Mouse (Mus musculus): Measurements from ENCODE around the gene Sobp. TPM values are rescaled to one million over a fixed set of nuclear protein-coding genes. Genes with fewer than 3 reads are reported as not detected.

The Sobp gene
- total RNA-seq, 2 experiments from 2014 or later: 81.7 to 82.8 TPM

- DNase-seq (ENCODE audit: low spot score in 2 of 2): no peak
Observed at GRCm38 (mm10) chr10:43159333-43159732, 15.0 kb downstream of the Sobp start.

- no peak for DNase-seq (ENCODE audit: low spot score in 2 of 2)
Observed at GRCm38 (mm10) chr10:43158917-43159316, 15.4 kb downstream of the Sobp start.

GRCm38 (mm10) chr10:43155046-43155560 is 19.2 kb downstream of the Sobp start:
- peak in 1 of 2 experiments; percentile 63 for DNase-seq (ENCODE audit: low spot score in 2 of 2)

- no peak for DNase-seq (ENCODE audit: low spot score in 2 of 2)
Observed at GRCm38 (mm10) chr10:43152643-43153042, 21.7 kb downstream of the Sobp start.

DNA sequence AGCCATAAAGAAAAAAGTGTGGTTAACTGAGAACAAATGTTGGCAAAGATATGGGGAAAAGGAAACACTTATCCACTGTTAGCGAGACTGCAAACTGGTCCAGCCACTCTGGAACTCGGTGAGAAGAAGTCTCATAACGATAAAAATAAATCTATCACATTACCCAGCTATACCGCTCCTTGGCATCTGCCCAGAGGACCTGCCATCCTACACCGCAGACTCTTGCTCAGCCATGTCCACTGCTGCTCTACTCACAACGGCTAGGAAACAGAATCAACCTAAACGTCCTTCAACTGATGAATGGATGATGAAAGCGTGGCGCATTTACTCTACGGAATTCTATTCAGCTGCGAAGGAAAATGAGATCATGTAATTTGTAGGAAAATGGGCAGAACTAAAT is 25.9 kb downstream of the Sobp start:
- no peak for DNase-seq (ENCODE audit: low spot score in 2 of 2)

DNA sequence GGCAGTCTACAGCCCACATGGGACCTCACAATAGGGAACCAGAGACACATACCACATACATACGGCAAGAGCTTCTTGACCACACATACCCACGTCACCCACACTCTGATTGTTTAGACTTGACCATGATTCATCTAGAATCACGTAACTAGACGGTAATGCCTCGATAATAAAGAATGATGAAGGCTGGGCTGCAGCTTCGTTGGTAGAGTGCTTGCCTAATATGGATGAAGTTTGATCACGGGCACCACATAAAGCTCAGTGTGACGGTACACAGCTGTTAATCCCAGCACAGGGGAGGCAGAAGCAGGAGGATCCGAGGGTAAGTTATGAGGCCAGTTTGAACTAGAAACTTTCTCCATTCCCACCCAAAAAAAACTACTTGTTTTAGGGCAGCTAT is 31.2 kb downstream of the Sobp start:
- DNase-seq (ENCODE audit: low spot score in 2 of 2): no peak

- no peak for DNase-seq (ENCODE audit: low spot score in 2 of 2)
Observed at GRCm38 (mm10) chr10:43134027-43134426, 40.3 kb downstream of the Sobp start.

DNA sequence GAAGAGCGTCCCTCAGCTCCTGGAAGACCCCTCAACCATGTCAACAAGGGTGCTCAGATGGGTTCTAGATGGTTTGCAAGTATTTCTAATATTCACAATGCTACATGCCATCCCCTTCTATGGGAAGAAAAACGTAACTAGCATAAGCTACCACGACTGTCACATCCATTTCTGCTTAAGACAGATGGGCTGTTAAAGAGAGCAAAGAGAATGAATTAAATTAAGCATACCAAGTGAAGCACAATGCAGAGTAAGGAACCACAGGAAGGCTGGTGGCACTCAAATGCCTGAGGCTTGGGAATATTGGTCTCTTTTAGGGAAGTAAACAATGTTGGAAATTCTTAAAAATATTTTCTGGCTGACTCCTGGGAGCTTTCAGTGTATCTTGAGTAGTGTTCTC is 45.6 kb downstream of the Sobp start:
- DNase-seq (ENCODE audit: low spot score in 2 of 2): no peak

DNA sequence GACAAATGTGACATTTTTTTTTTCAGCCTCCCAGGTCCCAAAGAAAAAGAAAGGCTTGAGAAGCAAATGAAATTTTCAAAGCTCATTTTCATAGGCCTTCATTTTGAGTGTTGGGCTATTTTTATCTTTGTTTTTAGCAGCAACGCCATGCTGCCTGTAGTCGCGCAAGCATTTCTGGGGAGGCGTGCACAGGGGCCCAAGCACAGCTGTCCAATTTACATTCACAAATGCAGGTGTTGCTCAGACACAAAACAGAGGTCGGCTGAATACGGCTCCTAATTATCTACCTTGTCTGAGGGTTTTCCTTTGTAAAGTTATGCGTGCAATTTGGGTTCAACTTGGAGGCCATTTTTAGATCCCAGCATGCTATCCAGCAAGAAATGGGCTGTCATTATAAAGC is 49.8 kb downstream of the Sobp start:
- DNase-seq (ENCODE audit: low spot score in 2 of 2): no peak

DNA sequence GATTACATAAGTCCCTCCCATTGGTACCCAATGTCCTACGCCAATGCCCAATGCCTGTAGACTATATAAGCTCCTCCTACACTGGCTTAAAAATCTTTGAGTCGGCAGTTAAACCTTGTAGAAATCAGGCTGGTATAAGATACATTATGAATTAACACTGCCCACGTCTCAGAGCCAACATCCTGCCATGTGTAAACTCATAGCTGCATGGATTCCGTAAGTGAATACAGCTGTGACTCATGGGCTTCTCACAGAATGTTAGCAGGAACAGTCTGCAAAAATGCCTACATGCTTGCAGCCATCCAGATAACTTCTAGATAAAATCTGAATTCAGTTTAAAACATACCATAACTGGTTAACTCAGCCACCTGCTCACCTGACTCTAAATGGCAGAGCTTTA is 50.2 kb downstream of the Sobp start:
- no peak for DNase-seq (ENCODE audit: low spot score in 2 of 2)

DNA sequence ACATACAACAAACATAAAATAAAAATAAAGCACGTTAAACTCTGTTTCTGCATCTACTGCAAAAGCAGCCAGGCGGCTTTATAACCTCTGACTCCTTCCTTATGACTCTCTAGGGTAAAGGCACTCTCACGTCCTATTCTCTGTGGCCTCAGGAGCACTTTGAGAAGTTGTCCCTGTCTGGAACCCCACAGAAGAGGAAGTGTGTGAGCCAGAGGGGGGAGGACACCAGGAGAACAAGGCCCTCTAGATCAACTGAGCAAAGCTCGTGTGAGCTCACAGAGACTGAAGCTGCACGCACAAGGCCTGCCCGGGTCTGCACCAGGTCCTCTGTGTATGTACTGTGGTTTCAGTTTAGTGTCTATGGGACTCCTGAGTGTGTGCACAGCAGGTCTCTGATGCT is 50.9 kb downstream of the Sobp start:
- no peak for DNase-seq (ENCODE audit: low spot score in 2 of 2)

DNA sequence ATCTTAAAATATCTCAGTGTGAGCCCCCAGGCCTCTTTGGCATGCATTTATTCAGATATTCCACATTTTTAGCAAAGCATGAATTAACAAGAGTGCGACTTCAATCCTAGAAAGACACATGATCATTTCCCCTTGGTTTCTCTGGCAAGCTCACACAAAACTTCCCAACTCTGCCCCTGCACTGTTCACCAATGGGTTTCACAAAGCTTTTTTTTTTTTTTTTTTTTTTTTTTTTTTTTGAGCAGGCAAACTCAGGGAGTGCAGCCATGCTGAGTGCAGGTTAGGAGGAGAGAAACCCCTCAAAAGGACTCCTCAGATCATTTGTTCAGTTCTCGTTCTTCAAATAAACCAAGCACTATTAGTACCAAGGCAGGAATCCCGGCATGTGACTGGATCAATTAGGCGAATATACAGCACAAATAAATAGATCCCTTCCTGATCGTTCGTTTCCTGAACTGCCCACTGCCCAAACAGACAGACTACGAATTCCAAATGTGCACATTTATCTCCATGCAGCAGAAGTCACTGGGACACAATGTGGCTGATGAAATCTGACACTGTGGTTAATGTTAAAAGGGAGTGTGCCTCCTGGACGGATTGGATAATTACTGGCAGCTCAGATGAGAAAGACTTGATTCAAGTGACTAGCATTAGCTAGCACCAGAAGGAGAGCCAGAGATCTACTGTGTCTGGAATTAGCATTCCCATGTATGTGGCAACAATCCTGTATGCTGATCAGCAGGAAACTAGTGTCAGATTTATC is 53.5 kb downstream of the Sobp start:
- no peak for DNase-seq (ENCODE audit: low spot score in 2 of 2)

GRCm38 (mm10) chr10:43116083-43116927 is 58.0 kb downstream of the Sobp start:
- DNase-seq (ENCODE audit: low spot score in 2 of 2): no peak

DNA sequence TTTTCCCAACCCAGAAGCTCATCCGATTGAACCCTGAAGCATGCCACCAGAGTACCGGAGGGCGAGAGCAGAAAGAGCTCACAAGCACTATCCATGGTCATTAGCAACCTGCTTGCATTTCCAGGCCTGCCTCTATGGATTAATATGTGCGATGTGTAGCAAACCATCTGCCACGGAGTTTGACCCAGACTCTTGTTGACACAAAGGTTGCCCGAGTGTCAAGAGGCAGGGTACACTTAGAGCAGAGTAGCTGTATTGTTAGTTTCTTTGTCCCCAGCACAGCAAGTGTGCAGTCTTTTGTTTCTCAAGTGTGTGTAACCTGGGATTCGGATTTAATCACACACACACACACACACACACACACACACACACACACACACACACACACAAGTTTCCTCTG is 62.0 kb downstream of the Sobp start:
- no peak for DNase-seq (ENCODE audit: low spot score in 2 of 2)

GRCm38 (mm10) chr10:43106616-43107015 is 67.7 kb downstream of the Sobp start:
- peak in 1 of 2 experiments; percentile 73 for DNase-seq (ENCODE audit: low spot score in 2 of 2)

- DNase-seq (ENCODE audit: low spot score in 2 of 2): no peak
Observed at GRCm38 (mm10) chr10:43106196-43106595, 68.1 kb downstream of the Sobp start.

DNA sequence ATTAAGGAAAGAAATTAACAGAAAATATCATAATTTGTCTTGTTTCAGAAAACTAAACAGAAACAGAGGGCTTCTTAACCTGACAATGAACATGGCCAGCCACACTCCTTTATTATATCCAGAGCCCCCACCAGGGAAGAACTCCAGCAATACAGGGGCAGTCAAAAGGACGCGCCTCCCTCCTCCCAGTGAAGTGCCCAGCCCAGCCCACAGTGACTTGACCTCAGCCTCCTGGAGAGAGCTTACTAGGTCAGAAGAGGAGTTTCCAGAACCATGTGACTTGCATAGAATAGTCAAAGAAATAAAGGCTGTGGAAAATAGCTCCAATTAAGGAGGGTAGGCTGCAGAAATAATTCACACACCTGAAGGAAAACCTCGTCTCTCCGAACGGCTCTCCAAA is 73.8 kb downstream of the Sobp start:
- DNase-seq (ENCODE audit: low spot score in 2 of 2): no peak

DNA sequence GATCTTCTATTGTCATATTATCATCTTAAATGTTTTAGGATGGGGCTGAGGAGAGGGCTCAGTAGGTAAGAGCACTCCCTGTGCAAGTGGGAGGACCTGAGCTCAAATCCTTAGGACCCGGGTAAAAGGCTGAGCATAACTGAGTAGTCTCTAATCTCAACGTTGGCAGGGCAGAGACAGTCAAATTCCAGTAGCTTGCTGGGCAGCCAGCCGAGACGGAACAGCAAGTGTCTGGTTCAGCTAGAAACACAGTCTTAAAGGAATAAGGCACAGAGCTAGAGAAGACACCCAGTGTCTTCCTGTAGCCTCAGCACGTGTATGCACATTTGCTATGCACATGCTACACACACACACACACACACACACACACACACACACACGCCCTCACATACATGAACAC is 75.1 kb downstream of the Sobp start:
- DNase-seq (ENCODE audit: low spot score in 2 of 2): no peak

GRCm38 (mm10) chr10:43097755-43098154 is 76.6 kb downstream of the Sobp start:
- no peak for DNase-seq (ENCODE audit: low spot score in 2 of 2)

- DNase-seq (ENCODE audit: low spot score in 2 of 2): peak in 1 of 2 experiments; percentile 66
Observed at GRCm38 (mm10) chr10:43096614-43097013, 77.7 kb downstream of the Sobp start.

DNA sequence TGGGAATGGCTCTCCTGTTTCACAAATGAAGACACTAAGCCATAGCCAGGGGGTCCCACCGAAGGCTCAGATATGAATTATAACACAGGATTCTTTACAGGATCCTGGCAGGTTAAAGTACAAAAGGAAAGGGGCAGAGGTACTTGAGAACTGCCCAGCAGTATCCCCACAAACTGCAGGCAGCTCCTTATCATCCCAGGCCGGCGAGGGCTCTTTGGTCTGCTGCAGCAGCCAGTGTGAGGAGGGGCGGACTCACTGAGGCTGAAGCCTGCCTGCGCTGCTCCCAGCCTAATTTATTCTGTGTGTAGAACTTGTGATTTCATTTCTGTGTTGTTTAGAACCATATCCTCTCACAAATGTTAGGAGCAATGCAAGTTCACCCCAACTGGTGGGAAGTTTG is 79.8 kb downstream of the Sobp start:
- DNase-seq (ENCODE audit: low spot score in 2 of 2): no peak

GRCm38 (mm10) chr10:43093440-43093839 is 80.9 kb downstream of the Sobp start:
- DNase-seq (ENCODE audit: low spot score in 2 of 2): peak in 1 of 2 experiments; percentile 61
